Mouse (Mus musculus) myocyte (in vitro differentiated cells): ENCODE data around the gene Zfp513. TPM values are rescaled to one million over a fixed set of nuclear protein-coding genes. Genes with fewer than 3 reads are reported as not detected.

Source experiments
- H3K27me3 ChIP-seq: one replicate; pipeline ENCODE4 v1.6.1; 2011; ENCODE audit not compliant: control insufficient read depth, insufficient read depth, insufficient read length
- H3K36me3 ChIP-seq: one replicate; pipeline ENCODE4 v1.6.1; 2011; ENCODE audit not compliant: control insufficient read depth, insufficient read depth
- H3K4me2 ChIP-seq: one replicate; pipeline ENCODE4 v1.6.1; 2011; ENCODE audit warnings: low read depth, control low read depth
- H3K4me3 ChIP-seq: one replicate; pipeline ENCODE4 v1.5.1; 2011; ENCODE audit warnings: mild to moderate bottlenecking, control low read depth, moderate library complexity
- H3K79me2 ChIP-seq: one replicate; pipeline ENCODE4 v1.6.1; 2011; ENCODE audit not compliant: control insufficient read depth, insufficient read depth
- H3ac ChIP-seq: one replicate; pipeline ENCODE4 v1.6.1; 2011; ENCODE audit not compliant: control insufficient read depth, insufficient read length
- CEBPB ChIP-seq: IDR thresholded peaks from 2 replicates; pipeline ENCODE4 v1.6.1; 2011; ENCODE audit warnings: mild to moderate bottlenecking, moderate library complexity; ENCODE audit not compliant: poor library complexity, insufficient read depth, severe bottlenecking
- E2F4 ChIP-seq: IDR thresholded peaks from one replicate; pipeline ENCODE4 v1.6.1; 2011; ENCODE audit warnings: mild to moderate bottlenecking, control low read depth, moderate library complexity; ENCODE audit not compliant: insufficient read depth
- MAX ChIP-seq: IDR thresholded peaks from one replicate; pipeline ENCODE4 v1.6.1; 2011; ENCODE audit warnings: low read depth, mild to moderate bottlenecking, control low read depth
- MYOD1 ChIP-seq, 3 experiments: IDR thresholded peaks; one replicate each; pipeline ENCODE4 v1.6.1; 2011; ENCODE audit warnings: control low read depth in 2 of 3, low read depth in 2 of 3, mild to moderate bottlenecking in 2 of 3, moderate library complexity in 1 of 3; ENCODE audit not compliant: insufficient read length in 2 of 3, control insufficient read depth in 1 of 3
- MYOG ChIP-seq, 3 experiments: IDR thresholded peaks; one replicate each; pipeline ENCODE4 v1.6.1; 2011; ENCODE audit warnings: control low read depth in 2 of 3, low read depth in 2 of 3, mild to moderate bottlenecking in 2 of 3; ENCODE audit not compliant: insufficient read length in 2 of 3, control insufficient read depth in 1 of 3, insufficient read depth in 1 of 3
- POLR2A ChIP-seq: IDR thresholded peaks from one replicate; pipeline ENCODE4 v1.6.1; 2011; ENCODE audit warnings: low read depth, mild to moderate bottlenecking, control low read depth, moderate library complexity; ENCODE audit not compliant: insufficient read length
- POLR2AphosphoS2 ChIP-seq: IDR thresholded peaks from one replicate; pipeline ENCODE4 v1.6.1; 2011; ENCODE audit warnings: low read depth, control low read depth; ENCODE audit not compliant: insufficient read length
- REST ChIP-seq: IDR thresholded peaks from one replicate; pipeline ENCODE4 v1.6.1; 2011; ENCODE audit warnings: mild to moderate bottlenecking, control low read depth, moderate library complexity; ENCODE audit not compliant: insufficient read depth, insufficient read length
- SRF ChIP-seq: IDR thresholded peaks from one replicate; pipeline ENCODE4 v1.6.1; 2011; ENCODE audit warnings: low read depth; ENCODE audit not compliant: control insufficient read depth, insufficient read length
- TCF12 ChIP-seq: IDR thresholded peaks from one replicate; pipeline ENCODE4 v1.6.1; 2011; ENCODE audit warnings: mild to moderate bottlenecking, control low read depth; ENCODE audit not compliant: poor library complexity, insufficient read depth, severe bottlenecking
- TCF3 ChIP-seq: IDR thresholded peaks from one replicate; pipeline ENCODE4 v1.6.1; 2011; ENCODE audit warnings: low read depth, control low read depth; ENCODE audit not compliant: insufficient read length
- USF1 ChIP-seq: IDR thresholded peaks from one replicate; pipeline ENCODE4 v1.6.1; 2011; ENCODE audit warnings: low read depth, mild to moderate bottlenecking, control low read depth, moderate library complexity
- polyA plus RNA-seq: library from polyadenylated mRNA; unstranded; fragments of >200 nt; fragmentation: generic; extraction: Trizol; gene quantifications from one replicate; pipeline ENCODE4 v1.2.1, GENCODE M21; 2012; ENCODE audit warnings: missing spikeins

Gene Zfp513
- polyA plus RNA-seq, 1 experiment: 25.6 TPM

DNA sequence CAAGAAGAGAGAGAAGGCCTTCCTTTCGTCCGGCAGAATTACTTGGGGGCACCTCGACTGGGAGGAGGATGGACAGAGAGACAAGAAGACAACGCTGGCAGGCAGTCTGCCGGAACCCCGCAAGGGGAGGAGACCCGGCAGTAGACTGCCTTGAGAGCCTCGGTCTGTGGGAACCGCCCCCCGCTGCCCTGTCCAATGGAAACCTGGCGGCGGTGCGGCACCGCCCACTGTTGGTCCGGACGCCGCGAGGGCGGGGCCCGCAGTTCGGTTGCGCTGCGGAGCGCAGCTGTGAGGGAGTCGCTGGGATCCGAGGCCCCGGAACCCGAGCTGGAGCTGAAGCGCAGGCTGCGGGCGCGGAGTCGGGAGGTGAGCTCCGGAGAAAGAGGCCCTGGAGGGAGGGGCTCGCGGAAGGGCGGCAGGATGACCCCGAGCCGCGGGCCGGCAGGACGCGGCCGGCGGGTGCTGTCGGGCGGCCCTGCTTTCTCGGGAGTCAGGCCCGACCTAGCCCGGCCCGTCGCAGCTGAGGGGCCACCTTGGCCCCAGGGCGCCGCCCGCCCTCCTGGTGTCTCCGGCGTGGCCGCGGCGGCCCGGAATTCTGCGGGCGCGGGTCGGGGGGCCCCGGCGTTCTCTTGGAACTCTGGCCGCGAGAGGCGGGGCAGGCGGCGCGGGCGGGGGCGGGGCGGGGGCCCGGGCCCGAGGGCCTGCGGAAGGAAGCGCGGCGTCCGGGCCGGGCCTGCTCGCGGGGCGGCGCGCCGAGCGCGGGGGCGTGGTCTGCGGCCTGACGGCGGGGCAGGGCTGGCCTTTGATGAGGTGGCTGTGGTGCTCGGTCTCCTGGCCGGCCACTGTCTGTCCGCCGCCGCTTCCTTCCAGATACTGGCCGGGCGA lies 38.8 kb upstream of the Zfp513 start, which contains the start of the genes Nrbp1 and Gm9970:
Gene Nrbp1 (plus strand): TSS at position 228 of the 885 bp plus-strand sequence.
Gene Gm9970 (minus strand): TSS at position 596 of the 885 bp plus-strand sequence.
- TF ChIP-seq POLR2A (peak; percentile 84), E2F4 (no peak), MYOG (IDR thresholded peaks at IDR 0.05; ENCODE audit: control insufficient read depth in 1 of 3, insufficient read depth in 1 of 3, insufficient read length in 2 of 3, low read depth in 2 of 3) (peak; percentile 35 to 88 (median 87)), POLR2AphosphoS2 (peak; percentile 87), REST (no peak), MYOD1 (IDR thresholded peaks at IDR 0.05; ENCODE audit: control insufficient read depth in 1 of 3, insufficient read length in 2 of 3, low read depth in 2 of 3) (peak in 2 of 3 experiments; percentile 44 to 73)

DNA sequence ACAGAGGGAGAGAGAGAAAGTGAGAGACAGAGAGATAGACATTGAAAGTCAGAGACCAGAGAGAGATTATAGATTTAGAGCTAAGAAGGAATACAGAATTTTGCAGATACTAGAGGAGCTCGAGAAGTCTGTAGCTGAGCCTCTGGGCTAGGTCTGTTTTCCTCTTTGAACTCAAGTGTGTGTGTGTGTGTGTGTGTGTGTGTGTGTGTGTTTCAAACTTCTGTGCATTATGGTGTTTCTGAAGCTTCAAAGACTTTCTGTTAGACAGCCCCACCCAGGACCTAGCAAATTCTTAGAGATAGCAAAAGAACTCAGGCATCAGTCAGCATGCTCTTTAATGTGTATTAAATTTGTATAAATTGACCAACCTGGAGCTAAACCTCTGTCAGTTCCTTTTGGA lies 24.5 kb upstream of the Zfp513 start:
- Histone ChIP-seq H3K36me3 (no peaks in the 10 kb centered on the region), H3K79me2 (no peaks in the 10 kb centered on the region), H3K4me3 (no peak overlapping the region), H3ac (no peak overlapping the region), H3K27me3 (no peaks in the 10 kb centered on the region), H3K4me2 (no peak overlapping the region)
- TF ChIP-seq POLR2A (no peak), MYOG (IDR thresholded peaks at IDR 0.05; ENCODE audit: control insufficient read depth in 1 of 3, insufficient read depth in 1 of 3, insufficient read length in 2 of 3, low read depth in 2 of 3) (no peak), TCF12 (no peak), TCF3 (no peak), REST (no peak), USF1 (no peak), SRF (no peak), MYOD1 (IDR thresholded peaks at IDR 0.05; ENCODE audit: control insufficient read depth in 1 of 3, insufficient read length in 2 of 3, low read depth in 2 of 3) (no peak), MAX (no peak), POLR2AphosphoS2 (no peak), CEBPB (no peak), E2F4 (no peak)

More for the DNA sequence above, 38.8 kb upstream of the Zfp513 start, which contains the start of the genes Nrbp1 and Gm9970:
- peak within 1 kb of the TSS; percentile 88 for H3K4me2 ChIP-seq
- peaks cover 26% of the 10 kb centered on the region for H3K79me2 ChIP-seq
- no peaks in the 10 kb centered on the region for H3K27me3 ChIP-seq
- H3ac ChIP-seq: peak within 1 kb of the TSS; percentile 21
- H3K4me3 ChIP-seq: peak within 1 kb of the TSS; percentile 49
- peaks cover 24% of the 10 kb centered on the region for H3K36me3 ChIP-seq

DNA sequence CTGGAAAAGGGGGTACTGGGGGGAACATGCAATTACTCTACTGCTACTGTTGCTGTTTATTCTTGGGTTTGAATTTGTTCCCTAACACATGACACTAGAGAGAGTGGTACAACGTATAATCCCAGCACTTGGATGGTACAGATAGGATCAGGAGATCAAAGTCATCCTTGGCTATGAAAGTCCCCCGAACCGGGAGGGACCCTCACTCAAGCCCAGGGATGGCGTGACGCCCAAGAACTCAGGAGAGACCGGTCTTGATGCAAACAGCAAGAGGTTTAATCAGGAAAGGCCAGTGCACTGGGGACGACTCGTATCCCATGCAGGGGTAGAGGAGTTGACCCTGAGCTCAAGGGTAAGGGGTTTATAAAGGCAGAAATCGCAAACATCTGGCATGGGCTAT lies 20.6 kb upstream of the Zfp513 start:
- Histone ChIP-seq H3K27me3 (no peaks in the 10 kb centered on the region), H3K4me2 (no peak overlapping the region), H3K79me2 (peaks cover 26% of the 10 kb centered on the region), H3K4me3 (no peak overlapping the region), H3ac (no peak overlapping the region), H3K36me3 (no peaks in the 10 kb centered on the region)
- TF ChIP-seq POLR2A (no peak), MYOD1 (IDR thresholded peaks at IDR 0.05; ENCODE audit: control insufficient read depth in 1 of 3, insufficient read length in 2 of 3, low read depth in 2 of 3) (no peak), MYOG (IDR thresholded peaks at IDR 0.05; ENCODE audit: control insufficient read depth in 1 of 3, insufficient read depth in 1 of 3, insufficient read length in 2 of 3, low read depth in 2 of 3) (no peak), MAX (no peak), E2F4 (no peak), POLR2AphosphoS2 (no peak), CEBPB (no peak), SRF (no peak), TCF3 (no peak), REST (no peak), TCF12 (no peak), USF1 (no peak)

DNA sequence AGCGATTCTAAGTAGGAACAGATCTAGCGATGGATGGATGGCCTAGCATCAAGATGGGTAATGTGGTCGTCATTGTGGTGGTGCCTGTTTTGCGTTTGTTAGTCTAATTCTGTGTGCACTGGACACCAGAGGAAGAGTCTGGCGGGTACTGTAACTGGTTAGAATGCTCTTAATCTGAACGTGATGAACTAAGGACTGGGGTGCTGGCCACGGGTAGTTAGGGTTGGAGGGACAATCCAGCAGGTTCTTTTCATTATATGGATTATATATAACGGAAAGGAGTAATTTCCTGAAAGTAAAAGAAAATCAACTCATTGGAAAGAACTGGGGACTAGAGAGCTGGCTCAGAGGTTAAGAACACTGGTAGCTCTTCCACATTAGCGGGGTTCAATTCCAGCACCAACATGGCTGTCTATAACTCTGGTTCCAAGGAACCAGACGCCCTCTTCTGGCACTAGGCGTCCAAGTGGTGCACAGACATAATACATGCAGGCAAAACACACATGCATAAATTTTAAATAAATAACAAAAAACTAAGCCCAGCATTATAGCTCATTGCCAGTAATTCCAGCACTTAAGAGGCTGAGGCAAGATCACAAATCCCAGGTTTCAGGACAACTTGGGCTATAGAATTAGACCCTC lies 19.3 kb upstream of the Zfp513 start:
- peak; percentile 16 for TF ChIP-seq POLR2A
- no peak for TF ChIP-seq POLR2AphosphoS2
- peak overlapping the region; percentile 90 for H3K4me3 ChIP-seq
- H3ac ChIP-seq: peak overlapping the region; percentile 32
- H3K4me2 ChIP-seq: peak overlapping the region; percentile 72
- H3K27me3 ChIP-seq: no peaks in the 10 kb centered on the region
- H3K36me3 ChIP-seq: no peaks in the 10 kb centered on the region
- H3K79me2 ChIP-seq: peaks cover 39% of the 10 kb centered on the region
